Mouse (Mus musculus) MEL (cell line): Measurements from ENCODE around the gene Spock3. TPM values are rescaled to one million over a fixed set of nuclear protein-coding genes. Genes with fewer than 3 reads are reported as not detected.

Experiments
- DNase-seq: peaks from one replicate; pipeline ENCODE4 v3.0.0; 2011; ENCODE audit warnings: low read depth, low spot score
- H3K27ac ChIP-seq: 2 replicates; pipeline ENCODE4 v1.5.1; 2012; ENCODE audit warnings: low read depth, mild to moderate bottlenecking, control low read depth, low read length, moderate library complexity; ENCODE audit not compliant: control insufficient read depth
- H3K27me3 ChIP-seq, 2 experiments: fragments of 150-350 bp in 1 of 2; sonication (generic) in 1 of 2; 2 replicates each; pipeline ENCODE4 v1.6.1; 2012; ENCODE audit warnings: low read length in 2 of 2, mild to moderate bottlenecking in 2 of 2, improper control_type of control experiment in 1 of 2, moderate library complexity in 1 of 2; ENCODE audit not compliant: insufficient read depth in 2 of 2, control insufficient read depth in 1 of 2
- H3K36me3 ChIP-seq, 2 experiments: 2 replicates each; pipeline ENCODE4 v1.6.1; 2012 to 2014; ENCODE audit warnings: low read length in 2 of 2, improper control_type of control experiment in 1 of 2, inconsistent platforms in 1 of 2, mild to moderate bottlenecking in 1 of 2; ENCODE audit not compliant: insufficient read depth in 2 of 2, control insufficient read depth in 1 of 2
- H3K4me1 ChIP-seq, 2 experiments: fragments of 150-350 bp in 1 of 2; sonication (generic) in 1 of 2; 2 replicates each; pipeline ENCODE4 v1.6.1; 2012; ENCODE audit warnings: low read length in 2 of 2, improper control_type of control experiment in 1 of 2, mild to moderate bottlenecking in 1 of 2; ENCODE audit not compliant: insufficient read depth in 2 of 2, control insufficient read depth in 1 of 2
- H3K4me3 ChIP-seq, 2 experiments: fragments of 150-350 bp in 1 of 2; sonication (generic) in 1 of 2; 2 replicates each; pipeline ENCODE4 v1.5.1; 2012; ENCODE audit warnings: low read depth in 2 of 2, low read length in 2 of 2, mild to moderate bottlenecking in 2 of 2, moderate library complexity in 2 of 2, control low read depth in 1 of 2, improper control_type of control experiment in 1 of 2; ENCODE audit not compliant: control insufficient read depth in 1 of 2, insufficient read depth in 1 of 2
- H3K79me2 ChIP-seq: 2 replicates; pipeline ENCODE4 v1.6.1; 2012; ENCODE audit warnings: mild to moderate bottlenecking, low read length, moderate library complexity; ENCODE audit not compliant: control insufficient read depth, poor library complexity, insufficient read depth
- H3K9ac ChIP-seq: 2 replicates; pipeline ENCODE4 v1.6.1; 2012; ENCODE audit warnings: low read depth, mild to moderate bottlenecking, control low read depth, low read length, moderate library complexity; ENCODE audit not compliant: control insufficient read depth, poor library complexity, severe bottlenecking
- H3K9me3 ChIP-seq: fragments of 150-350 bp; sonication (generic); replicated peaks from 2 replicates; pipeline ENCODE4 v1.6.1; 2012; ENCODE audit warnings: mild to moderate bottlenecking, low read length, improper control_type of control experiment, moderate library complexity; ENCODE audit not compliant: insufficient read depth
- BHLHE40 ChIP-seq: IDR thresholded peaks from 2 replicates; pipeline ENCODE4 v1.6.1; 2012; ENCODE audit warnings: low read depth, mild to moderate bottlenecking, inconsistent platforms, low read length, improper control_type of control experiment, borderline replicate concordance
- CHD2 ChIP-seq: IDR thresholded peaks from 2 replicates; pipeline ENCODE4 v1.6.1; 2011; ENCODE audit warnings: low read length, improper control_type of control experiment
- CTCF ChIP-seq, 3 experiments: IDR thresholded peaks in 2 of 3; conservative IDR thresholded peaks in 1 of 3; 2 replicates each; pipeline ENCODE4 v1.5.1; 2011 to 2012; ENCODE audit warnings: low read length in 3 of 3, low read depth in 2 of 3, mild to moderate bottlenecking in 2 of 3, improper control_type of control experiment in 1 of 3, inconsistent platforms in 1 of 3, mixed read lengths in 1 of 3, moderate library complexity in 1 of 3; ENCODE audit not compliant: control insufficient read depth in 1 of 3, insufficient read depth in 1 of 3, poor library complexity in 1 of 3, severe bottlenecking in 1 of 3
- GABPA ChIP-seq: IDR thresholded peaks from 2 replicates; pipeline ENCODE4 v1.6.1; 2012; ENCODE audit warnings: low read depth, mild to moderate bottlenecking, inconsistent platforms, low read length, improper control_type of control experiment, moderate library complexity
- GATA1 ChIP-seq: IDR thresholded peaks from 2 replicates; pipeline ENCODE4 v1.6.1; 2011; ENCODE audit warnings: low read depth, low read length, improper control_type of control experiment
- JUND ChIP-seq: IDR thresholded peaks from 2 replicates; pipeline ENCODE4 v1.6.1; 2011; ENCODE audit warnings: low read depth, mild to moderate bottlenecking, improper control_type of control experiment, low read length
- MYB ChIP-seq: IDR thresholded peaks from 2 replicates; pipeline ENCODE4 v1.6.1; 2011; ENCODE audit warnings: mild to moderate bottlenecking, low read depth, low read length, improper control_type of control experiment
- NELFE ChIP-seq: IDR thresholded peaks from 2 replicates; pipeline ENCODE4 v1.6.1; 2011; ENCODE audit warnings: low read depth, low read length, improper control_type of control experiment
- NRF1 ChIP-seq: IDR thresholded peaks from 2 replicates; pipeline ENCODE4 v1.6.1; 2014; ENCODE audit warnings: low read depth, mild to moderate bottlenecking, inconsistent platforms, low read length, improper control_type of control experiment, moderate library complexity; ENCODE audit not compliant: poor library complexity, insufficient read depth, severe bottlenecking
- POLR2AphosphoS2 ChIP-seq: IDR thresholded peaks from 2 replicates; pipeline ENCODE4 v1.6.1; 2011; ENCODE audit warnings: low read length, improper control_type of control experiment
- TBP ChIP-seq: IDR thresholded peaks from 2 replicates; pipeline ENCODE4 v1.8.0; 2011; ENCODE audit warnings: low read depth, low read length, improper control_type of control experiment
- UBTF ChIP-seq: IDR thresholded peaks from 2 replicates; pipeline ENCODE4 v1.6.1; 2012; ENCODE audit warnings: low read depth, mild to moderate bottlenecking, inconsistent platforms, low read length, improper control_type of control experiment, moderate library complexity, borderline replicate concordance; ENCODE audit not compliant: insufficient read depth
- USF2 ChIP-seq, 2 experiments: IDR thresholded peaks; 2 replicates each; pipeline ENCODE4 v1.6.1; 2011 to 2012; ENCODE audit warnings: improper control_type of control experiment in 2 of 2, low read length in 2 of 2, borderline replicate concordance in 1 of 2, inconsistent platforms in 1 of 2, low read depth in 1 of 2, mild to moderate bottlenecking in 1 of 2; ENCODE audit not compliant: insufficient read depth in 1 of 2
- polyA plus RNA-seq, 2 experiments: library from polyadenylated mRNA; stranded (reverse) in 1 of 2; unstranded in 1 of 2; fragments of >175 nt in 1 of 2; fragments of >200 nt in 1 of 2; gene quantifications; 2 replicates each; pipeline versions ENCODE4 v1.2.1 to v1.2.4; 2012; ENCODE audit warnings: low replicate concordance in 2 of 2, low read depth in 1 of 2; ENCODE audit not compliant: insufficient read length in 2 of 2, insufficient read depth in 1 of 2, missing spikeins in 1 of 2
- total RNA-seq: library from RNA; depleted of rRNA; stranded (reverse); fragments of 300-350 nt; gene quantifications from 2 replicates; pipeline ENCODE4 v1.2.3, GENCODE M21; 2012

Gene Spock3
- total and polyA plus RNA-seq, 3 experiments = not detected

GRCm38 (mm10) chr8:63397659-63398058 lies 446.9 kb downstream of the Spock3 start:
- no peaks in the 10 kb centered on the region for H3K9me3 ChIP-seq
- H3K27ac ChIP-seq = no peak overlapping the region
- no peaks in the 10 kb centered on the region for H3K36me3 ChIP-seq
- H3K79me2 ChIP-seq = no peaks in the 10 kb centered on the region
- H3K4me3 ChIP-seq = no peak overlapping the region
- H3K9ac ChIP-seq = no peak overlapping the region
- TF ChIP-seq MYB = no peak
- no peak for TF ChIP-seq JUND
- no peak for TF ChIP-seq UBTF
- TF ChIP-seq NELFE = no peak
- no peak for TF ChIP-seq GABPA
- TF ChIP-seq CTCF (IDR thresholded peaks at IDR 0.05 in 2 of 3, conservative IDR thresholded peaks at IDR 0.05 in 1 of 3; ENCODE audit: control insufficient read depth in 1 of 3, insufficient read depth in 1 of 3, low read depth in 2 of 3, low read length in 3 of 3, poor library complexity in 1 of 3, severe bottlenecking in 1 of 3) = no peak
- no peak for TF ChIP-seq BHLHE40
- no peak for TF ChIP-seq CHD2
- TF ChIP-seq GATA1 = no peak
- no peak for TF ChIP-seq USF2 (IDR thresholded peaks at IDR 0.05; ENCODE audit: borderline replicate concordance in 1 of 2, insufficient read depth in 1 of 2, low read depth in 1 of 2, low read length in 2 of 2)
- TF ChIP-seq POLR2AphosphoS2 = no peak
- TF ChIP-seq NRF1 = no peak
- no peak for TF ChIP-seq TBP
- TF ChIP-seq, all 39 proteins: peak for 0
- no peak for DNase-seq
- Histone ChIP-seq H3K4me1 (no peaks in the 10 kb centered on the region), H3K27me3 (no peaks in the 10 kb centered on the region)
